Mouse (Mus musculus) G1E (cell line): ENCODE results near the gene Foxn3. TPM values are rescaled to one million over a fixed set of nuclear protein-coding genes. Genes with fewer than 3 reads are reported as not detected.

Experiments used
- ATAC-seq: 2 replicates; pipeline ENCODE4 v1.8.0; 2016; ENCODE audit warnings: mild to moderate bottlenecking; ENCODE audit not compliant: insufficient number of reproducible peaks, poor library complexity, low FRiP score, severe bottlenecking; ENCODE audit errors: extremely low read depth
- DNase-seq: peaks from one replicate; pipeline ENCODE4 v3.0.0; 2012; ENCODE audit warnings: low spot score
- H3K27me3 ChIP-seq: 2 replicates; pipeline ENCODE4 v1.6.1; 2012; ENCODE audit warnings: mild to moderate bottlenecking, low read length, inconsistent platforms; ENCODE audit not compliant: insufficient read depth
- H3K36me3 ChIP-seq: replicated peaks from 2 replicates; pipeline ENCODE3; 2012; ENCODE audit warnings: mild to moderate bottlenecking, inconsistent platforms
- H3K4me1 ChIP-seq: 2 replicates; pipeline ENCODE4 v1.6.1; 2012; ENCODE audit warnings: low read depth, low read length, inconsistent platforms, mixed read lengths; ENCODE audit not compliant: insufficient read depth
- H3K4me3 ChIP-seq: 2 replicates; pipeline ENCODE4 v1.5.1; 2012; ENCODE audit warnings: low read depth, mild to moderate bottlenecking, inconsistent platforms, low read length, moderate library complexity, mixed read lengths
- H3K9me3 ChIP-seq: replicated peaks from 2 replicates; pipeline ENCODE4 v1.6.1; 2012; ENCODE audit warnings: inconsistent platforms
- CTCF ChIP-seq: IDR thresholded peaks from 2 replicates; pipeline ENCODE4 v1.5.1; 2012; ENCODE audit warnings: low read depth, low read length, inconsistent platforms, mixed read lengths
- GATA1 ChIP-seq: IDR thresholded peaks from 2 replicates; pipeline ENCODE4 v1.6.1; 2012; ENCODE audit warnings: borderline replicate concordance, low read length, inconsistent platforms, mixed read lengths
- GATA2 ChIP-seq: IDR thresholded peaks from 2 replicates; pipeline ENCODE4 v1.6.1; 2012; ENCODE audit warnings: low read depth, low read length, inconsistent platforms, borderline replicate concordance
- POLR2AphosphoS5 ChIP-seq: IDR thresholded peaks from 2 replicates; pipeline ENCODE4 v1.6.1; 2012; ENCODE audit warnings: low read depth, low read length, inconsistent platforms; ENCODE audit not compliant: insufficient replicate concordance
- TAL1 ChIP-seq: conservative IDR thresholded peaks from 2 replicates; pipeline ENCODE4 v1.6.1; 2012; ENCODE audit warnings: low read depth, low read length, inconsistent platforms, mixed read lengths
- polyA plus RNA-seq: library from polyadenylated mRNA; stranded (reverse); fragments of >175 nt; gene quantifications from 2 replicates; pipeline ENCODE4 v1.2.3, GENCODE M21; 2012
- total RNA-seq, 2 experiments: library from RNA; stranded (forward) in 1 of 2; stranded (reverse) in 1 of 2; fragments of 200-1000 nt in 1 of 2; fragments of >200 nt in 1 of 2; fragmentation: Nextera tagmentation in 1 of 2; gene quantifications; 2 replicates each; pipeline ENCODE4 v1.2.3; 2014 to 2017

Gene Foxn3
- total and polyA plus RNA-seq, 3 experiments: 15.1 to 111 (median 20.1) TPM

DNA sequence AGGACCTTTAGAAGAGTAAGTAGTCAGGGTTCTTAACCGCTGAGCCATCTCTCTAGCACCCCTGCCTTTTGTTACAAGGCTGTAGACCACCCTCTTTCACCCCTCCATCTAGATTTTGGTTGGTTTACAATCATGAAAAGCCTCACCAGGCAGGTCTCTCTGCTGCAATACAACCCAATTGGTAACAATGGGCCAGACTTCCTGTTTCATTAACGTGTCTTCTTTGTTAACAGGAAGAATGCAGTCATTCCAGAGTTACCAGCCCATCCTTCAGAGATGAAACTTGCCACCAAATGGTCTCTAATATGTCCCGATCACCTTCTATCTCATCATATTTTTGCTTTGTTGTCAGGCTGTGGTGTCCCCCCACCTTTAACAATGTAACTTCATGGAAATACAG lies 66.4 kb downstream of the Foxn3 start:
- H3K36me3 ChIP-seq: no peaks in the 10 kb centered on the region
- ATAC-seq (no peak), DNase-seq (no peak)
- no peaks in the 10 kb centered on the region for H3K27me3 ChIP-seq
- H3K9me3 ChIP-seq: peaks cover 3% of the 10 kb centered on the region; the same call in 1 of the 2 replicates
- no peak for TF ChIP-seq GATA2
- no peak for TF ChIP-seq POLR2AphosphoS5
- no peak for TF ChIP-seq CTCF
- TF ChIP-seq TAL1: no peak
- TF ChIP-seq GATA1: no peak
- no peak overlapping the region for H3K4me3 ChIP-seq
- no peaks in the 10 kb centered on the region for H3K4me1 ChIP-seq

DNA sequence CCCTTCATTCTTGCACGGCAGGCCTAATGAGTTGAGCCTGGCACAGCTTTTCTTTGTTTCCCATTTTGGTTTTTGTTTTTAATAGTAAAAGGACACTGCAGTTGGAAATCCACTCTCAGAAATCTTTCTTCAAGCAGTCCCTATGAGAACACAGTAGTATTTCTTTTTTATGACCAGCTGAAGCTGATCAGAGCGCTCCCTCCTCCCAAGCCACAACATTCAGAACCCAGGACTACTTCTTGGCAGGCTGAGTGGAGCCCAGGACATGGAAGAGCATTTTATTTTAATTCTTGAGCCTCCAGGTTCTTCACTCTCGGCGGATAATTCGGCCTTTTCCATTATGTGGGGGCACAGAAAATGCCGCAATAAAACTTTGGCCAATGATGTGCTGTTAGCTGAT lies 73.2 kb downstream of the Foxn3 start:
- peaks cover 2% of the 10 kb centered on the region for H3K9me3 ChIP-seq
- no peak overlapping the region for H3K4me3 ChIP-seq

DNA sequence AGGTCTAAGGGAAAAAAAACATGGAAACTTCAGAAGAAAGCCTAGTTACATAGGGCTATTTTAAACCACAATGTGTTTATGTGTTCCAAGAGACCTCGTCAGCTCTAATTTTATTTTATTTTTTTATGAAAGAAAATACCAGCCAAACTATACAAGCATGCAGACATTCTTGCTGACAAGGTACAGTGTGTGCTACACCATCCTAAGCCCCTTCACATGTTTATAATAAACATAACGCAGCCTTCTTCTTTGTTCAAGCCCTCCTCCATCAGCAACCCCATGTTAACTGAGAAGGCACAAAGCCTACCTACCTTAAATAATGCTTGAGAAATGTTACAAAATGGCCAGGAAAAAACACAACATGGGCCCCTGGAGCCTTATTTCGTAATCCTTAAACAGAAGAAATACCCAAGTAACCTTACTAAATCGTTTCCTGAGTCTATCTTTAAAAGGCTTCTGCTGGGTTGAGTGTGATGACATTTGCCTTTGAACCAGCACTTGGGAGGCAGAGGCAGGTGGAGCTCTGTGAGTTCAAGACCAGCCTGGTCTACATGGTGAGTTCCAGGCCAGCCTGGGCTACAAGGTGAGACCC lies 74.3 kb downstream of the Foxn3 start:
- no peak overlapping the region for H3K4me3 ChIP-seq
- no peaks in the 10 kb centered on the region for H3K36me3 ChIP-seq
- no peaks in the 10 kb centered on the region for H3K4me1 ChIP-seq
- ATAC-seq (no peak), DNase-seq (no peak)
- H3K9me3 ChIP-seq: peaks cover 2% of the 10 kb centered on the region
- H3K27me3 ChIP-seq: no peaks in the 10 kb centered on the region
- TF ChIP-seq CTCF (no peak), GATA2 (no peak), TAL1 (no peak), GATA1 (no peak), POLR2AphosphoS5 (no peak)

More for the DNA sequence above, 73.2 kb downstream of the Foxn3 start:
- TF ChIP-seq TAL1 (no peak), GATA2 (no peak), POLR2AphosphoS5 (no peak), CTCF (no peak), GATA1 (no peak)
- no peaks in the 10 kb centered on the region for H3K4me1 ChIP-seq
- DNase-seq (no peak), ATAC-seq (no peak)
- H3K27me3 ChIP-seq: no peaks in the 10 kb centered on the region
- no peaks in the 10 kb centered on the region for H3K36me3 ChIP-seq

DNA sequence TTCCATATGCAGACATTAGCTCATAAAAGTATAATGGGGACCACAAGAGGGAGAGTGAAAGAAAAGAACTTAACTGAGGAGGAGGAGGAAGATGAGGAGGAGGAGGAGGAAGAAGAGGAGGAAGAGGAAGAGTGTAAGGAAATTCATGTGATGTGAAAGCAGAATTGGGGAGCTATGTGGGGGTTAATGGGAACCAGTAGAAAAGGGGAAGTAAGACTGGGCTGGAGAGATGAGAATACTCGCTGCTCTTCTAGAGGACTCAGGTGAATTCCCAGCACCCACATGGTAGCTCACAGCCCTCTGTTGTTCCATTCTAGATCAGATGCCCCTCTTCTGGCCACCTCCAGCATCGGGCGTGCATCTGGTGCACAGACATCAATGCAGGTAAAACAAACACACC lies 83.0 kb downstream of the Foxn3 start:
- ATAC-seq (no peak), DNase-seq (no peak)
- no peaks in the 10 kb centered on the region for H3K36me3 ChIP-seq
- TF ChIP-seq POLR2AphosphoS5 (no peak), CTCF (no peak)
- peaks cover 24% of the 10 kb centered on the region for H3K9me3 ChIP-seq
- no peak overlapping the region for H3K4me3 ChIP-seq
- peaks cover 3% of the 10 kb centered on the region; the same call in 1 of the 2 replicates for H3K27me3 ChIP-seq
- H3K4me1 ChIP-seq: no peaks in the 10 kb centered on the region

DNA sequence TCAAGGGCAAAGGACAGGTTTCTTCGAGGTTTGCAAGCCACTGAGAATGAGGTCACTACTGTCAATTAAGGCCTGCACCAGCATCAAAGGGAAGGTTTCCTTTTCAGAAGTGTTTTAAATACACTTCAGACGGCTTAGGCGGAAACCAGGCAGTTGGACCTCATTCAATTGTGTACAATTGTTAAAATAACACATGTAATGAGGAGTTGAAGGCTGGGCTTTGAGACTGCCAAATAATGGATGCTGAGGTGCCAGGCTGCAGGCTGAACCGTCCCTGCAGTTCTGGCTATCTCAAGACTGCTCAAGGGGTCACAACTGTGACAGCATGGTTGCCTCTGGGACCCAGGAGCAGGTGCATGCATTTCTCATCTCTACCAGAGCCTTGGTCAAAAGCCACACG lies 89.2 kb downstream of the Foxn3 start:
- Histone ChIP-seq H3K36me3 (no peaks in the 10 kb centered on the region), H3K4me1 (no peaks in the 10 kb centered on the region), H3K9me3 (peaks cover 18% of the 10 kb centered on the region), H3K4me3 (no peak overlapping the region), H3K27me3 (peaks cover 3% of the 10 kb centered on the region; the same call in 1 of the 2 replicates)
- DNase-seq (no peak), ATAC-seq (no peak)
- TF ChIP-seq POLR2AphosphoS5 (no peak), GATA2 (no peak), GATA1 (no peak), TAL1 (no peak), CTCF (no peak)

DNA sequence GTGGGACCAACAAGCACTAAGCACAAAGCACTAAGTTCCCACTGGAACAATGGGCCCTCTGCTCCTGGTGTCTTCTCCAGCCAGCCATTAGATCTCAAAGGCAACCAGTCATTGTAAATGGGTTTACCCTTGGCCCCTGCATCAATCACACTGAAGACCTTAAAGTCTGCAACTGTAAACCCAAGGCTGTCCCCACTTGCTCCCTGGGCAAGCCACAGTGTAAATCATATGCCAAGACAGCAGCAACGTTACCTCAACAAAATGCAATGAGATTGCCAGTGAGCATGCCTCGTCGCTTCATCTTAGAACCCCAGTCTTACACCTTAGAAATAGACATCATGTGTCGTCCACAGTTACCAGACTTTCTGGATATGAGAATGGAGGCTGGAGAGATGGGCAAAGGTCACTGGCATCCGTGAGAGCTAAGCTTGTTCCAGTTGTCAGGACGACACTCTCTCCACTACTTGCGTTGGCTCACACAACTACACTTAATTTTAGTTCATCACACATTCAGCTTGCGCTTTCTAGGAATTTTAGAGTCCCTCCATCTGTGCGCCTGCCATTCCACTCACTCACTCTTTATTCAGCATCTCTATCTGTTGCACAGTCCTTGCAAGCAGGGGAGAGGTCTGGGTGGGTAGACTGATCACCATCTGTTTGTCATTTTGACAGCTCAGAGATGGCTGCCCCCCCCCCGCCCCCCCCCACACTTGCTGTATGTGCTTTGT lies 89.8 kb downstream of the Foxn3 start:
- DNase-seq: no peak
- no peaks in the 10 kb centered on the region for H3K4me1 ChIP-seq
- H3K27me3 ChIP-seq: peaks cover 3% of the 10 kb centered on the region; the same call in 1 of the 2 replicates
- TF ChIP-seq CTCF: no peak
- TF ChIP-seq POLR2AphosphoS5: no peak
- TF ChIP-seq GATA1: no peak
- TF ChIP-seq GATA2: no peak
- no peak for TF ChIP-seq TAL1
- ATAC-seq: no peak
- peaks cover 22% of the 10 kb centered on the region for H3K9me3 ChIP-seq
- H3K36me3 ChIP-seq: no peaks in the 10 kb centered on the region
- H3K4me3 ChIP-seq: no peak overlapping the region
